In the genomic region with DNA sequence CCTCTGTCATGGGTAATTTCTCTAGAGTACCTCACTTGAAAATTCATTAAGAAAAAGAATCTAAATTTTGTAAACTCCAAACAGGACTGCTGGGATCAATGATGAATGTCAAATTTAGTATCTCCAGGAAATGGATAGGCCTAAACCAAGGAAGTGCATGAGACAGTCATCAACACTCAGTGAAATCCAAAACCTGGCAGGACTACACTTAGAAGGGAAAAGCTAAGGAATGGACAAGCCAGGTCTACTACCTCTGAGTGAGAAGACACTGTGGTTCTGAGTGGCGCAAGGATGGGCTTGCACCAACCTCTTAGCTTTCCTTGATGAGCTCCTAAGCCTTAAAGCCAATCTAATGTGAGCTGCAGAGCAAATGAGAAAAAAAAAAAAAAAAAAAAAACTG, we compare ENCODE assay signal across 10 mouse cellular contexts. TPM values are rescaled to one million over a fixed set of nuclear protein-coding genes. Genes with fewer than 3 reads are reported as not detected.
DNase-seq lines count a peak whose midpoint lies in the region; ATAC-seq and TF ChIP-seq lines count a peak whose summit lies in the region.
"Had no signal": no experiment of that assay in that cellular context is flagged by ENCODE, and none has a peak within 500 bp of the region (broad histone marks: within the 10 kb centered on the region; RNA-seq: fewer than 3 reads in every experiment).

No protein-coding gene starts in this region.

- no peaks in the 10 kb centered on the region for H3K27me3 ChIP-seq in kidney, postnatal 0 days (ENCODE audit: insufficient read depth, low read length)
- H3K27me3 ChIP-seq in MEL (ENCODE audit: control insufficient read depth in 1 of 2, insufficient read depth in 2 of 2, low read length in 2 of 2), result no peaks in the 10 kb centered on the region; a peak in 1 of 4 replicates
- no peaks in the 10 kb centered on the region for H3K27me3 ChIP-seq in midbrain, embryonic 13.5 days
- no peaks in the 10 kb centered on the region for H3K27me3 ChIP-seq in cerebellum, adult 2 months (ENCODE audit: control insufficient read depth, insufficient read depth, low read length)

- 70% methylated on average over 1 of the region's 1 CpGs for WGBS in kidney, postnatal 0 days
- WGBS in midbrain, embryonic 13.5 days, result 93% methylated on average over 1 of the region's 1 CpGs
- 93% methylated on average over 1 of the region's 1 CpGs for WGBS in cerebellum, adult 2 months

- H3K4me1 ChIP-seq in kidney, postnatal 0 days (replicated peaks; ENCODE audit: insufficient read depth, low read length), result peaks cover 30% of the 10 kb centered on the region
- peaks cover 22 to 44% of the 10 kb centered on the region in 2 experiments for H3K4me1 ChIP-seq in MEL (ENCODE audit: control insufficient read depth in 1 of 2, insufficient read depth in 2 of 2, low read length in 2 of 2)
- H3K4me1 ChIP-seq in midbrain, embryonic 13.5 days (replicated peaks), result peaks cover 36% of the 10 kb centered on the region
- peaks cover 26% of the 10 kb centered on the region for H3K4me1 ChIP-seq in cerebellum, adult 2 months (ENCODE audit: control insufficient read depth, insufficient read depth, low read length)

- H3K79me2 ChIP-seq in MEL (ENCODE audit: control insufficient read depth, insufficient read depth, low read length, poor library complexity), result peaks cover 79% of the 10 kb centered on the region

- TF ChIP-seq RAD21 in MEL (IDR thresholded peaks at IDR 0.05; ENCODE audit: low read depth, low read length), result no peak

- ATAC-seq in kidney, postnatal 0 days (replicated peaks; ENCODE audit: low FRiP score, low read depth), result no peak
- ATAC-seq in midbrain, embryonic 13.5 days, result no peak
- ATAC-seq: activated CD4-positive, CD25-positive, alpha-beta regulatory T cell, adult 4 months had no signal

- TF ChIP-seq POLR2A in MEL (IDR thresholded peaks at IDR 0.05; ENCODE audit: control insufficient read depth in 1 of 2, insufficient read depth in 1 of 2, low read depth in 1 of 2, low read length in 2 of 2, poor library complexity in 1 of 2), result no peak
- TF ChIP-seq POLR2A in cerebellum, adult 2 months (IDR thresholded peaks at IDR 0.05; ENCODE audit: borderline replicate concordance, insufficient read depth, low read length), result no peak

- H3K9ac ChIP-seq in kidney, postnatal 0 days (ENCODE audit: low read depth, low read length), result no peak overlapping the region
- peak overlapping the region; percentile 75 for H3K9ac ChIP-seq in MEL (ENCODE audit: control insufficient read depth, low read depth, low read length, poor library complexity, severe bottlenecking)
- no peak overlapping the region for H3K9ac ChIP-seq in midbrain, embryonic 13.5 days (replicated peaks)

- no peak for TF ChIP-seq EP300 in MEL (IDR thresholded peaks at IDR 0.05; ENCODE audit: low read depth in 1 of 2, low read length in 2 of 2)

- no peaks in the 10 kb centered on the region for H3K9me3 ChIP-seq in kidney, postnatal 0 days (replicated peaks; ENCODE audit: low read length)
- no peaks in the 10 kb centered on the region for H3K9me3 ChIP-seq in MEL (replicated peaks; ENCODE audit: insufficient read depth, low read length)
- H3K9me3 ChIP-seq in midbrain, embryonic 13.5 days, result no peaks in the 10 kb centered on the region

- H3K4me2 ChIP-seq in kidney, postnatal 0 days (ENCODE audit: low read length), result no peak overlapping the region
- H3K4me2 ChIP-seq in midbrain, embryonic 13.5 days (replicated peaks), result no peak overlapping the region

- H3K4me3 ChIP-seq in gastrocnemius, adult 2 months, result peak overlapping the region; percentile 96
- H3K4me3 ChIP-seq in kidney, postnatal 0 days (replicated peaks; ENCODE audit: low read depth, low read length), result no peak overlapping the region
- H3K4me3 ChIP-seq in MEL (ENCODE audit: control insufficient read depth in 1 of 2, insufficient read depth in 1 of 2, low read depth in 2 of 2, low read length in 2 of 2), result peak overlapping the region; percentile 99
- H3K4me3 ChIP-seq in midbrain, embryonic 13.5 days (replicated peaks), result no peak overlapping the region
- no peak overlapping the region for H3K4me3 ChIP-seq in cerebellum, adult 2 months (replicated peaks; ENCODE audit: insufficient read depth, low read depth, low read length)

- no peak for TF ChIP-seq CTCF in gastrocnemius, adult 2 months (IDR thresholded peaks at IDR 0.05)
- TF ChIP-seq CTCF in kidney, postnatal 0 days (IDR thresholded peaks at IDR 0.05; ENCODE audit: low read depth), result no peak
- TF ChIP-seq CTCF in MEL (IDR thresholded peaks at IDR 0.05 in 2 of 3, conservative IDR thresholded peaks at IDR 0.05 in 1 of 3; ENCODE audit: control insufficient read depth in 1 of 3, insufficient read depth in 1 of 3, low read depth in 2 of 3, low read length in 3 of 3, poor library complexity in 1 of 3, severe bottlenecking in 1 of 3), result no peak
- TF ChIP-seq CTCF in cerebellum, adult 2 months (IDR thresholded peaks at IDR 0.05; ENCODE audit: borderline replicate concordance, insufficient read depth, low read depth, low read length), result no peak

- peaks cover under 1% of the 10 kb centered on the region; the same call in 1 of the 2 replicates for H3K36me3 ChIP-seq in kidney, postnatal 0 days (ENCODE audit: insufficient read depth, low read length)
- H3K36me3 ChIP-seq in MEL (ENCODE audit: control insufficient read depth in 1 of 2, insufficient read depth in 2 of 2, low read length in 2 of 2), result peaks cover 32 to 62% of the 10 kb centered on the region in 2 experiments
- H3K36me3 ChIP-seq in midbrain, embryonic 13.5 days, result 0 out of 2 replicates have a peak, but pooled peaks cover 5% of the 10 kb centered on the region

- no peak for DNase-seq in gastrocnemius, adult 2 months
- no peak for DNase-seq in gastrocnemius, adult 8-10 months (ENCODE audit: low spot score in 2 of 2)
- DNase-seq in kidney, postnatal 0 days (ENCODE audit: low spot score), result peak; percentile 43
- DNase-seq in kidney, postnatal 10 days, result no peak
- DNase-seq in MEL (ENCODE audit: low read depth, low spot score), result no peak
- peak; percentile 28 for DNase-seq in lung, postnatal 36 days
- DNase-seq in cerebellum, adult 2 months, result no peak
- DNase-seq: retina, postnatal 1 day had no signal

- H3K27ac ChIP-seq in gastrocnemius, adult 2 months, result peak overlapping the region; percentile 99
- H3K27ac ChIP-seq in kidney, postnatal 0 days, result no peak overlapping the region
- peak overlapping the region; percentile 7 for H3K27ac ChIP-seq in MEL (ENCODE audit: control insufficient read depth, low read depth, low read length)
- H3K27ac ChIP-seq in midbrain, embryonic 13.5 days, result no peak overlapping the region
- H3K27ac ChIP-seq in cerebellum, adult 2 months (ENCODE audit: insufficient read depth, low read length), result no peak overlapping the region

- intact Hi-C loops in gastrocnemius, adult 2 months (cut with DNase I), result no loop called here

TF ChIP-seq in MEL, 35 proteins besides CTCF, POLR2A, EP300 and RAD21:
- TF ChIP-seq MAZ (IDR thresholded peaks at IDR 0.05; ENCODE audit: low read depth, low read length) (no peak), SIN3A (IDR thresholded peaks at IDR 0.05; ENCODE audit: low read length) (peak; percentile 10)

RNA-seq across cellular contexts. Expression of a gene that starts 2.8 kb away (rescaled TPM):
- total RNA-seq in gastrocnemius, adult 2 months (2021), result 1,000 to 10,000 TPM; 1,637 to 2,309 TPM
- 1,000 to 10,000 TPM; 1,961 to 2,457 (median 2,159) TPM for total RNA-seq in gastrocnemius, adult 8-10 months (2022)
- polyA plus RNA-seq in kidney, postnatal 0 days (2015; fragmentation: Nextera tagmentation; extraction: Ambion mirVana), result 51.5 and 65.9 TPM in 2 replicates
- 575 and 609 TPM in 2 replicates for total RNA-seq in MEL (2012; rRNA removed)
- polyA plus RNA-seq in MEL (2012; ENCODE audit: insufficient read depth in 1 of 2, insufficient read length in 2 of 2, low read depth in 1 of 2, low replicate concordance in 2 of 2, missing spikeins in 1 of 2), result 1,000 to 10,000 TPM in 1 of 2 experiments, 100 to 1,000 TPM in 1; 105 to 1,042 TPM
- polyA plus RNA-seq in midbrain, embryonic 13.5 days (2015; fragmentation: Nextera tagmentation; extraction: Ambion mirVana), result 23.3 and 25.0 TPM in 2 replicates
- polyA plus RNA-seq in cerebellum, adult 2 months (2012; rRNA removed), result 82.2 and 94.0 TPM in 2 replicates

RNA-seq across cellular contexts. Expression of a gene that starts 32.1 kb away (rescaled TPM):
- total RNA-seq in gastrocnemius, adult 2 months (2021), result 1 to 10 TPM; 1.1 TPM
- 1 to 10 TPM in 1 of 4 experiments, under 1 TPM in 3; 0.31 to 1.2 (median 0.69) TPM for total RNA-seq in gastrocnemius, adult 8-10 months (2022)
- 3.2 and 3.6 TPM in 2 replicates for polyA plus RNA-seq in kidney, postnatal 0 days (2015; fragmentation: Nextera tagmentation; extraction: Ambion mirVana)
- 0.12 and 0.20 TPM in 2 replicates for total RNA-seq in MEL (2012; rRNA removed)
- polyA plus RNA-seq in MEL (2012; ENCODE audit: insufficient read depth in 1 of 2, insufficient read length in 2 of 2, low read depth in 1 of 2, low replicate concordance in 2 of 2, missing spikeins in 1 of 2), result under 1 TPM in 1 of 2 experiments, not detected in 1; 0.11 TPM
- polyA plus RNA-seq in midbrain, embryonic 13.5 days (2015; fragmentation: Nextera tagmentation; extraction: Ambion mirVana), result 1.2 and 1.6 TPM in 2 replicates
- 0.46 and 0.68 TPM in 2 replicates for polyA plus RNA-seq in cerebellum, adult 2 months (2012; rRNA removed)
- polyA plus RNA-seq: activated CD4-positive, CD25-positive, alpha-beta regulatory T cell, adult 4 months had no signal

Comparison
In these comparisons a context has a peak if more than half of its experiments do, and no peak if none do; other contexts are left out.
1. DNase-seq: peak in kidney, postnatal 0 days (single experiment) and lung, postnatal 36 days (single experiment); none in gastrocnemius, adult 2 months (single experiment), gastrocnemius, adult 8-10 months (0 of 2), kidney, postnatal 10 days (single experiment), MEL (single experiment) and cerebellum, adult 2 months (0 of 2).
2. H3K27ac ChIP-seq: peak in gastrocnemius, adult 2 months (single experiment) and MEL (single experiment); none in kidney, postnatal 0 days (single experiment), midbrain, embryonic 13.5 days (single experiment) and cerebellum, adult 2 months (single experiment).
3. H3K4me3 ChIP-seq: peak in gastrocnemius, adult 2 months (single experiment) and MEL (2 of 2); none in kidney, postnatal 0 days (single experiment), midbrain, embryonic 13.5 days (single experiment) and cerebellum, adult 2 months (single experiment).